Mouse (Mus musculus) colon, adult 2 months (tissue): ENCODE measurements around the gene Rplp1. TPM values are rescaled to one million over a fixed set of nuclear protein-coding genes. Genes with fewer than 3 reads are reported as not detected.

Source experiments
- polyA plus RNA-seq: library from polyadenylated mRNA; depleted of rRNA; stranded (reverse); fragments of >200 nt; gene quantifications from 2 replicates; pipeline ENCODE4 v1.2.3, GENCODE M21; 2012; rRNA removed

Rplp1 gene
- polyA plus RNA-seq = 7,917 and 10,641 TPM in 2 replicates

DNA sequence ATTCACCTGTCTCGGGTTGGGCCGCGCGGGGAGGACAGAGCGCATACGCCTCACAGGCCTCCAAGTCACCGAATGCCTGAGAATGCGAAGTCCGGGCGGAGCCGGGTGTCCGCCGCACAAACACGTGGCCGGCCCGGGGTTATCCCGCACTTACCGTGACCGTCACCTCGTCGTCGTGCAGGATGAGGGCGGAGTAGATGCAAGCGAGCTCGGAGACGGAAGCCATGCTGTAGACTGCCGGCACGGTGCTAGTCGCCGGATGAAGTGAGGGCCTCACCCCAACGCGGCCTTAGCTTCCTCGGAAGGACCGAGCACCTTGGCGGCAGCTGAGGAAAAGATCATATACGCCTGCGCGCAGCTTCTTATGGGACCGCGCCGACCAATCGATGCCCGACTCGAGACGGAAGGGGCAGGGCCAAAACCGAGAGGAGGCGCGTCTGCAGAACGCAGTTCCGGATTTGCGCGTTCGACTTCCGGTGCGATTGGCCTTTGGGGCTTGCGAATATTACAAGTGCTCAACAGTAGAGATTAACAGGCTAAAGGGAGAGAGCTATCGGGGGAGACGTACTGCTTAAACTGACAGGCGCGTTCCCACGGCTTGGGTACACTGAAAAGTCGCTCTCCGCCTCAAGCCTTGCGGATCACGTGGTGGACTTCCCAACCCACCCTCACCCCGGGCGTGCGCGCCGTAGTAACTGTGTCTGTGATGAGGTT is at the start of gene Rplp1:
Rplp1 (minus strand) TSS at position 340 of the 714 bp plus-strand sequence.

DNA sequence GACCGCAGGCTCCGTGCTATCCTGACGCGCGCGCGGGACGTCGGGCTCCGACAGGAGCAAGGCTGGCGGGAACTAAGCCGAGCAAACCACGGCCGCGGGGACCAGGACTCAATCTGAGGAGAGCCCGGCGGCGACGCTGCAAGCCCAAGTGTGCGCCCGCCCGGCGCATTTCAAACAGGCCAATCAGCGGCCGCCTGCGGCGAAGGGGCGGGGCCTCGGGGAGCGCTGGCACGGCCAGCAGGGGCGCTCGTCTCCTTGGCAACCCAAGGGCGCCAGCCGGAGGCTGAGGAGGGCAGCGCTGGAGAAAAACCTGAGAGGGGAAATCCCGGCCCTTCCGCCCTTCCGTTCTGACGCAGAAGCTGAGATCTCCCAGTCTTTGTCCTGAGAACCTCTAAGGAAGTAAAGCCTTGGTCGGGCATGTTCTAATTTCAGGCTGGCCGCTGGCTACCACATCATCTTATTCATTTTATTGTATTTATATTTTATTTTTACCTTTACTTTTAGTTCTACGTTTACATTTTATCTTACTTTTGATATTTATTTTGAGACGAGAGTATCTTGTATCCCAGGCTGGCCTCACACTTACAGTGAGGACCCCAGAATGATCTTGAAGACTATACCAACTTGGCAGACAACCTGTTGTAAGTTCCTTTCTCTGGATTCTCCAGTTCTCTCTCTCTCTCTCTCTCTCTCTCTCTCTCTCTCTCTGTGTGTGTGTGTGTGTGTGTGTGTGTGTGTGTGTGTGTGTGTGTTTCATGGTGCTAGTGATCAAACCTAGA is 32.5 kb upstream of the Rplp1 start, which contains the start of gene Kif23:
Kif23 (minus strand) TSS at position 152 of the 779 bp plus-strand sequence.

Other genes starting within 250 kb of the Rplp1 start
- gene Kif23, start 32.2 kb upstream of the Rplp1 start, polyA plus RNA-seq = 1.7 and 5.1 TPM in 2 replicates
- gene Paqr5, start 112.3 kb upstream of the Rplp1 start, polyA plus RNA-seq = 71.2 and 151 TPM in 2 replicates
- 2.4 and 2.8 TPM in 2 replicates for gene Glce, start 208.1 kb upstream of the Rplp1 start, polyA plus RNA-seq